13 mouse cellular contexts compared by ENCODE assay signal in the genomic region with DNA sequence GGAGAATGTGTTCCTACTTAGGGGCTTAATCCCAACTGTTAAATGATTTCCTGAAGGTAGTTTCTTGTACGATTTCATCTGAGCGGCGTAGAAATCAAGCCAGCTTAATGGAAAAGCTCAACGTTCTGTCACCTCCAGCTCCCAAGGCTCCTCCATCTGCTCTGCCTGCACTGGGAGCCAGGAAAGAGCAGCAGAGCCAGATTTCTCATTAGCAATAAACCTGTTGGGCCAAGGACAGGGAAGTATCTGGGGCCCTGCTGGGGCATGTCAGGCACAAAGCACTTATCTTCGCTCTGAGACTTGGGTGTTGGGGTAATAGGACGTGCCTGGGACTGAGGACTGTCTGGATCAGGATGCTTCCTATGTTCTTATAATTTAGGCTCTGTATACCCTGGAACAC.
A peak's percentile ranks its signal among the peaks of the same experiment; 100 is the strongest.
DNase-seq lines count a peak whose midpoint lies in the region; ATAC-seq and TF ChIP-seq lines count a peak whose summit lies in the region.
"Had no signal": no experiment of that assay in that cellular context is flagged by ENCODE, and none has a peak within 500 bp of the region (broad histone marks: within the 10 kb centered on the region; RNA-seq: fewer than 3 reads in every experiment).

No protein-coding gene starts in this region.

- no peak for TF ChIP-seq POLR2A in kidney, adult 2 months (IDR thresholded peaks at IDR 0.05; ENCODE audit: low read depth, low read length)

- H3K27me3 ChIP-seq in forebrain, embryonic 15.5 days = no peaks in the 10 kb centered on the region
- no peaks in the 10 kb centered on the region for H3K27me3 ChIP-seq in forebrain, embryonic 12.5 days
- no peaks in the 10 kb centered on the region for H3K27me3 ChIP-seq in kidney, adult 2 months (replicated peaks; ENCODE audit: control insufficient read depth, insufficient read depth, low read length)
- H3K27me3 ChIP-seq: liver, embryonic 15.5 days had no signal

- peak; percentile 85 for ATAC-seq in forebrain, embryonic 15.5 days (replicated peaks)
- ATAC-seq in forebrain, embryonic 12.5 days (ENCODE audit: low FRiP score) = no peak

- DNase-seq in left cerebral cortex, postnatal 4 days = peak; percentile 75
- DNase-seq in left cerebral cortex, postnatal 36 days (ENCODE audit: low spot score in 2 of 2) = no peak
- peak; percentile 86 to 87 for DNase-seq in cerebellum, postnatal 25 days
- DNase-seq in layer of hippocampus, postnatal 10 days (ENCODE audit: low spot score in 2 of 2) = peak; percentile 24 to 35
- no peak for DNase-seq in natural killer cell, adult 2 months (ENCODE audit: low spot score in 2 of 2)
- DNase-seq in kidney, adult 2 months = no peak
- DNase-seq: gastrocnemius, postnatal 25 days; thymus, adult 2 months had no signal

- H3K9ac ChIP-seq in forebrain, embryonic 15.5 days (replicated peaks) = no peak overlapping the region
- no peak overlapping the region for H3K9ac ChIP-seq in forebrain, embryonic 12.5 days
- H3K9ac ChIP-seq: liver, embryonic 15.5 days had no signal

- H3K36me3 ChIP-seq in forebrain, embryonic 15.5 days = no peaks in the 10 kb centered on the region
- H3K36me3 ChIP-seq in forebrain, embryonic 12.5 days (replicated peaks) = no peaks in the 10 kb centered on the region
- H3K36me3 ChIP-seq in kidney, adult 2 months (ENCODE audit: control insufficient read depth, insufficient read depth, low read length) = no peaks in the 10 kb centered on the region
- H3K36me3 ChIP-seq: G1E; liver, embryonic 15.5 days had no signal

- H3K9me3 ChIP-seq in forebrain, embryonic 15.5 days = no peaks in the 10 kb centered on the region
- H3K9me3 ChIP-seq in forebrain, embryonic 12.5 days = no peaks in the 10 kb centered on the region
- H3K9me3 ChIP-seq: G1E; liver, embryonic 15.5 days had no signal

- peaks cover 17% of the 10 kb centered on the region for H3K4me1 ChIP-seq in forebrain, embryonic 15.5 days
- no peaks in the 10 kb centered on the region for H3K4me1 ChIP-seq in forebrain, embryonic 12.5 days
- H3K4me1 ChIP-seq in kidney, adult 2 months (ENCODE audit: control insufficient read depth, insufficient read depth, low read length) = no peaks in the 10 kb centered on the region
- H3K4me1 ChIP-seq: liver, embryonic 15.5 days had no signal

- no peak overlapping the region for H3K4me3 ChIP-seq in forebrain, embryonic 15.5 days
- no peak overlapping the region for H3K4me3 ChIP-seq in forebrain, embryonic 12.5 days (replicated peaks)
- no peak overlapping the region for H3K4me3 ChIP-seq in kidney, adult 2 months (ENCODE audit: insufficient read depth, low read depth, low read length)
- H3K4me3 ChIP-seq: liver, embryonic 15.5 days had no signal

- no peak for TF ChIP-seq CTCF in kidney, adult 2 months (conservative IDR thresholded peaks at IDR 0.05; ENCODE audit: insufficient read depth, insufficient read length, low read depth, low read length)

- 70% methylated on average over 6 of the region's 6 CpGs for WGBS in forebrain, embryonic 15.5 days
- WGBS in forebrain, embryonic 12.5 days = 87% methylated on average over 6 of the region's 6 CpGs
- 93% methylated on average over 6 of the region's 6 CpGs for WGBS in kidney, adult 2 months

- H3K27ac ChIP-seq in forebrain, embryonic 15.5 days (replicated peaks) = peak overlapping the region; percentile 77
- H3K27ac ChIP-seq in forebrain, embryonic 12.5 days = no peak overlapping the region
- H3K27ac ChIP-seq in kidney, adult 2 months (ENCODE audit: insufficient read depth, low read depth, low read length) = no peak overlapping the region
- H3K27ac ChIP-seq: liver, embryonic 15.5 days; macrophage had no signal

- intact Hi-C loops in left cerebral cortex, postnatal 4 days (cut with DNase I) = no loop called here
- intact Hi-C loops in left cerebral cortex, postnatal 36 days (cut with DNase I) = no loop called here

- no peak overlapping the region for H3K4me2 ChIP-seq in forebrain, embryonic 15.5 days (replicated peaks)
- no peak overlapping the region for H3K4me2 ChIP-seq in forebrain, embryonic 12.5 days
- H3K4me2 ChIP-seq: liver, embryonic 15.5 days had no signal

Comparison
In these comparisons a context has a peak if more than half of its experiments do, and no peak if none do; other contexts are left out.
1. DNase-seq: peak in left cerebral cortex, postnatal 4 days (single experiment), cerebellum, postnatal 25 days (2 of 2) and layer of hippocampus, postnatal 10 days (2 of 2); none in left cerebral cortex, postnatal 36 days (0 of 2), natural killer cell, adult 2 months (0 of 2) and kidney, adult 2 months (single experiment).